13 mouse cellular contexts compared by ENCODE assay signal in the genomic region with DNA sequence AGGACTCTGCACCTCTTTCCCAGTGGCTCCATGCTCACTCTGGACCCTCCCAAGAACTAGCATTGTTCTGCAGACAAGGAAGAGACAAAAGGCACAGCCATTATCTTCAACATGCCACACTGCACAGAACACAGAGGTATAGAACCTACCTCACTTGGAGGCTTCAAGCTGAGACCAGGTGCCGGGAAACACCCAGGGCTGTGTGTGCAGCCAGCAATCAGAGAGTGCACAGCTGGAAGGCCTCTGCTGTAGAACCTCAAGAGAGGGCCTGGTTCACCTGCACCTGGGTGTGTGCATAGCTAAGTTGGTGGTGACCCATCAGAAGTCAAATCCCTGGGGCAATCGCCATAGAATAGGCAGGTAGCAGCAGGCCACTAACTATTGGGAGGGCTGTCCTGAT. TPM values are rescaled to one million over a fixed set of nuclear protein-coding genes. Genes with fewer than 3 reads are reported as not detected.
DNase-seq lines count a peak whose midpoint lies in the region; ATAC-seq and TF ChIP-seq lines count a peak whose summit lies in the region.
"Had no signal": no experiment of that assay in that cellular context is flagged by ENCODE, and none has a peak within 500 bp of the region (broad histone marks: within the 10 kb centered on the region; RNA-seq: fewer than 3 reads in every experiment).

No protein-coding gene starts in this region.

- H3K4me3 ChIP-seq in kidney, embryonic 15.5 days (replicated peaks) = no peak overlapping the region
- no peak overlapping the region for H3K4me3 ChIP-seq in embryonic facial prominence, embryonic 13.5 days
- no peak overlapping the region for H3K4me3 ChIP-seq in midbrain, embryonic 13.5 days (replicated peaks)
- no peak overlapping the region for H3K4me3 ChIP-seq in left cerebral cortex, adult 2 months

- H3K9me3 ChIP-seq in kidney, embryonic 15.5 days (replicated peaks) = no peaks in the 10 kb centered on the region
- H3K9me3 ChIP-seq in embryonic facial prominence, embryonic 13.5 days = no peaks in the 10 kb centered on the region
- H3K9me3 ChIP-seq in midbrain, embryonic 13.5 days = no peaks in the 10 kb centered on the region

- no peak overlapping the region for H3K4me2 ChIP-seq in kidney, embryonic 15.5 days
- H3K4me2 ChIP-seq in embryonic facial prominence, embryonic 13.5 days = no peak overlapping the region
- H3K4me2 ChIP-seq in midbrain, embryonic 13.5 days (replicated peaks) = no peak overlapping the region

- TF ChIP-seq CTCF in left cerebral cortex, adult 2 months (IDR thresholded peaks at IDR 0.05) = no peak

- H3K36me3 ChIP-seq in kidney, embryonic 15.5 days = no peaks in the 10 kb centered on the region; the same call in 1 of the 2 replicates
- H3K36me3 ChIP-seq in embryonic facial prominence, embryonic 13.5 days = peaks cover under 1% of the 10 kb centered on the region
- peaks cover 5% of the 10 kb centered on the region for H3K36me3 ChIP-seq in midbrain, embryonic 13.5 days

- no peak for ATAC-seq in kidney, embryonic 15.5 days (replicated peaks; ENCODE audit: low FRiP score)
- ATAC-seq in embryonic facial prominence, embryonic 13.5 days (ENCODE audit: insufficient number of reproducible peaks, insufficient read depth, low FRiP score, low TSS enrichment, low read depth) = no peak
- ATAC-seq in midbrain, embryonic 13.5 days = no peak

- intact Hi-C loops in left cerebral cortex, adult 2 months (cut with DNase I) = no loop called here

- no peaks in the 10 kb centered on the region for H3K27me3 ChIP-seq in kidney, embryonic 15.5 days
- no peaks in the 10 kb centered on the region for H3K27me3 ChIP-seq in embryonic facial prominence, embryonic 13.5 days
- H3K27me3 ChIP-seq in midbrain, embryonic 13.5 days = no peaks in the 10 kb centered on the region

- H3K27ac ChIP-seq in kidney, embryonic 15.5 days = peak overlapping the region; percentile 33
- peak overlapping the region; percentile 72; the same call in 1 of the 2 replicates for H3K27ac ChIP-seq in embryonic facial prominence, embryonic 13.5 days
- peak overlapping the region; percentile 98 for H3K27ac ChIP-seq in midbrain, embryonic 13.5 days
- no peak overlapping the region for H3K27ac ChIP-seq in left cerebral cortex, adult 2 months
- H3K27ac ChIP-seq: kidney, postnatal 0 days had no signal

- no peak for DNase-seq in kidney, postnatal 10 days
- DNase-seq in thymus, postnatal 10 days (ENCODE audit: low spot score in 2 of 2) = peak; percentile 69 to 76
- DNase-seq in left cerebral cortex, adult 2 months (ENCODE audit: extremely low spot score in 1 of 2, low spot score in 2 of 2) = no peak
- DNase-seq in testis, postnatal 10 days (ENCODE audit: low spot score) = no peak
- DNase-seq in layer of hippocampus, adult 8-10 months (ENCODE audit: low spot score in 2 of 2) = no peak
- DNase-seq: adrenal gland, postnatal 14 days; cerebellum, adult 11 months; heart, postnatal 36 days; lung, adult 18-20 months had no signal

- 70% methylated on average over 2 of the region's 2 CpGs for WGBS in kidney, embryonic 15.5 days
- 84% methylated on average over 2 of the region's 2 CpGs for WGBS in embryonic facial prominence, embryonic 13.5 days
- 86% methylated on average over 2 of the region's 2 CpGs for WGBS in midbrain, embryonic 13.5 days

- peaks cover 64% of the 10 kb centered on the region for H3K4me1 ChIP-seq in kidney, embryonic 15.5 days
- H3K4me1 ChIP-seq in embryonic facial prominence, embryonic 13.5 days = peaks cover 45% of the 10 kb centered on the region
- H3K4me1 ChIP-seq in midbrain, embryonic 13.5 days (replicated peaks) = peaks cover 91% of the 10 kb centered on the region

- no peak overlapping the region for H3K9ac ChIP-seq in kidney, embryonic 15.5 days
- no peak overlapping the region for H3K9ac ChIP-seq in embryonic facial prominence, embryonic 13.5 days
- peak overlapping the region; percentile 50; the same call in 1 of the 2 replicates for H3K9ac ChIP-seq in midbrain, embryonic 13.5 days (replicated peaks)

RNA-seq across cellular contexts. Expression of gene Mvb12b, which starts 8.5 kb away (rescaled TPM):
- 18.4 and 19.6 TPM in 2 replicates for polyA plus RNA-seq in kidney, embryonic 15.5 days (2015; fragmentation: Nextera tagmentation; extraction: Ambion mirVana)
- polyA plus RNA-seq in embryonic facial prominence, embryonic 13.5 days (2015; fragmentation: Nextera tagmentation; extraction: Ambion mirVana) = 23.7 and 25.8 TPM in 2 replicates
- polyA plus RNA-seq in midbrain, embryonic 13.5 days (2015; fragmentation: Nextera tagmentation; extraction: Ambion mirVana) = 68.1 and 73.0 TPM in 2 replicates
- total RNA-seq in left cerebral cortex, adult 2 months (2021) = 10 to 100 TPM; 74.6 to 78.4 TPM
- total RNA-seq in layer of hippocampus, adult 8-10 months (2022) = 10 to 100 TPM; 82.6 to 92.2 (median 84.5) TPM

Comparison
In these comparisons a context has a peak if more than half of its experiments do, and no peak if none do; other contexts are left out.
1. DNase-seq: peak in thymus, postnatal 10 days (2 of 2); none in kidney, postnatal 10 days (single experiment), left cerebral cortex, adult 2 months (0 of 2), testis, postnatal 10 days (single experiment) and layer of hippocampus, adult 8-10 months (0 of 2).